Mouse (Mus musculus) right cerebral cortex, adult 2 months (tissue): ENCODE data around the gene Per2.

ENCODE experiments used
- DNase-seq, 2 experiments: peaks; one replicate each; pipeline ENCODE4 v3.0.0; 2021 to 2022; ENCODE audit warnings: low spot score in 2 of 2

Gene Per2

DNA sequence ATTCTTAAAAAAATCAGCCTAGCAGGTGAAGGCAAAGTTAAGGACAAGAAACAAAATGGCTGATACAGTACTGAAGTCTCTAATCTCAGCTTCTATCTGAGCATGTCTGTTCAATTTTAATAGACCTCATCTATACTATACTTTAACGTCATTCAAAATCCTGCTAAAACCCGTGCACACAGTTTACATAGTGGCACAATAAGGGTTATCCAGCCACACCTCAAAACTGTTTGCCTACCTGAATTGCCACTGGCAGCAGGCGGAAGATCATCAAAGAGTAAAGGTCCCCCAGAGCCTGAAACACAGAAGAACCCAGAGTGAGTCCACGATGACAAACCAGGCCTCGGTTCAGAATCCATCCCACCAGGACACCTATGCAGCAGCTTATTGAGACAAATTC is 68.8 kb downstream of the Per2 start:
- DNase-seq = no peak

DNA sequence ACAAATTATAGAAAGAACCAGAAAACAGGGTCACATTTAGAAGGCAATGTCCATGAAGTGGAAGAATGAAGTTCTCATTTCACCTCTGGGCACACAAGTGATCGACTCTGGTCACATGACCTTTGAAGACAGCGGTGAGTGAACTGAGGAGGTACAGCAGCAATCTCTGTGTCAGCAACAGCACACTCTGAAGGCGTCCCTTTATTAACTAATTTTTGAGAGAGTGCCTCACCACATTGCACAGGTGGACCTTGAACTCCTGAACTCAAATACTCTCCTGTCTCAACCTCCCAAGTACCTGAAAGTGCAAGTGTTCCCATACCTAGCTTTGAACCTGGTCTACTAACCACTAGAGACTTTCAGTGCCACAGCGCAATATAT is 78.0 kb downstream of the Per2 start:
- no peak for DNase-seq

DNA sequence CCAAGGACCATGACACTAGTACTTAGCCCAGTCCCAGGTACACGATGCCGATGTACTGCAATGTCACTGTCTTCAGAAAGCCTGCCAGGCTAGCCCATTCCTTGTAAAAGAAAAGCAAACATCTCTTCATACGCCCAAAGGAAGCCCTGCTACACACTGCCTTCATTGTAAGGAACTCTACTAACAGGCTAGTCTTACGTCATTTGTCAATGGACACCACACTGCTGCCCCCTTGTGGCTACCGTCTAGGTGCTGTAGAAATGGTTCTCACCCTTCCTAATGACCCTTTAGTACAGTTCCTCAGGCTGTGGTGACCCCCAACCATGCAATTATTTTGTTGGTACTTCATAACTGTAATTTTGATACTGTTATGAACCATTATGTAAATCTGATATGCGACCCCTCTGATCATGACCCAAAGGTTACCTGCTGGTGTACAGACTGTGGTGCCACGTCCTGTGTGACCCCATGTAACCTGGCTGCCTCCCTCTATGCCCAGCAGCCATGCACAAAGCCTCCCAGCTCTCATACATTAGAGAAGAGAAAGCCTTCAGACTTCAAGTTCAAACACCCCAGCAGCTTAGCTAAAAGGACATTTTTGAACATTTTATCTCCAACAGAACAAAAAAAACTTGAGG is 78.6 kb downstream of the Per2 start:
- DNase-seq = peak; percentile 83 to 87

DNA sequence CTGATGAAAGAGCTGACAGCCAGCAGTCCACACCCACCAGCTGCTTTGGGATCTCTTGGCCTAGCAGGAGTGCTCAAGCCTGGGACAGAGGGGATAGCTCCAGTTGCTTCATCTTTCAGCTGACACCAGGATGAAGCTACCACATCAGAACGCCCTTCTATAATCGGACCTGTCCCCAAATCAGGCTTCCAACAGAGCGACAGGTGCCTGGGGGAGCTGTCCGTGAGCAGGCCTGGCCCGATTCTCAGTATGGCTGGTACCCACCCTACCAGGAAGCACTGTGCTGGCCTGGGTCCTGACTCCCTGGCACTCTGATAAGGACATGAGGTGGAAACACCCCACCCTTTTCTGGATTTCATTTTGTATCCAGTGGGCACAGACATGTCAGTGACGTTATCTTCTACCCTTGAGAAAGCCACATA is 85.7 kb downstream of the Per2 start:
- DNase-seq = no peak

DNA sequence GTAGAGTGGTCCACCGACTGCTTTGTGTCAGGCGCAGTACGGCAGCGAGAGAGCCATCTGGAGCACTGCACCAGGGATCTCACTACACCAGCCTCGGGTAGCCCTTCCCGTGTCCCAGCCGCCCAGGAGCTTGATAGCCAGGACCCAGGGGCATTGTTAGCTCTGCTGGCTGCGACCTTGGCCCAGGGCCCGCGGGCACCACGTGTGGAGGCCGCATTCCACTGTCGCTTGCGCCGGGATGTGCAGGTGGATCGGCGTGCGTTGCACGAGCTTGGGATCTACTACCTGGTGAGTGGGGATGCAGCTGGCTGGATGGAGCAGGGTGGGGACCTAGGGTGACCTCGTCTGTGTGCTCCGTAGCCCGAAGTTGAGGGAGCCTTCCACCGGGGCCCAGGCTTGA is 89.1 kb downstream of the Per2 start:
- DNase-seq = no peak

DNA sequence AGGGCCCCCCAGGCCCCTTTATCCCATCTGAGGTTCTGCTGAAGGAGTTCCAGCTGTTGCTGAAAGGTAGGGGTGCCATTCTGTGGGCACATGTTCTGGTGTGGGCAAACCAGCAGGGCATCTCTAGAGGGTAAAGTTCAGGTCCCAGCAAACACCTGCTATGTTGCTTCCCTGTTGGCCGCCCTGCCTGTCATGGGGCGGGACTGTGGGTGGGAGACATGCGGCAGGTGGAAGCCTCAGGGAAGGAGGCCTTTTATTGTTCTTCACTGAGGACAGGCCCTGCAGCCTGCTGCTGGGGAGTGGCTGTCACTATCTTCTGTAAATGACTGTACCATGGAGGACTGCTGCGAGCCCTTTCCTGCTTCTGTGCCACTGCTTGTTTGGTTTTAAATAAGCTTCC is 89.7 kb downstream of the Per2 start:
- no peak for DNase-seq

DNA sequence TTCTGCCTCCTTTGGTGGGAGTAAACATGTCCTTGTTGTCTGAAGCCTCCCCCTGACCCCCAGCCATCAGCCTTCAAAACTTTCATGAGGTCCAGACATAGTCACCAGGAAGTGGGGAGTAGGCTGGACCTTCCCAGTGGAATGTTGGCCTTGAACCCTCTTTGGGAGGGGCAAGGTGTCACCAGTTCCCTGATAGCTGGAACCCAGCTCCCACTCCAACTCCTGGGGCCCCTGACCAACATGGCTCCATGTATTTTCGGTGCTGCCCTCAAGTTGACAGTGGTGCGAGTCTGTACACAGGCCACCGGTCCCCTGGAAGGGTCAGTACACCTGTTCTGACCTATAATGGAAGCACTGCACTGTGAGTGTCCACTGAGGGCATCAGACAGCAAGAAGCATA is 91.8 kb downstream of the Per2 start:
- DNase-seq = no peak

DNA sequence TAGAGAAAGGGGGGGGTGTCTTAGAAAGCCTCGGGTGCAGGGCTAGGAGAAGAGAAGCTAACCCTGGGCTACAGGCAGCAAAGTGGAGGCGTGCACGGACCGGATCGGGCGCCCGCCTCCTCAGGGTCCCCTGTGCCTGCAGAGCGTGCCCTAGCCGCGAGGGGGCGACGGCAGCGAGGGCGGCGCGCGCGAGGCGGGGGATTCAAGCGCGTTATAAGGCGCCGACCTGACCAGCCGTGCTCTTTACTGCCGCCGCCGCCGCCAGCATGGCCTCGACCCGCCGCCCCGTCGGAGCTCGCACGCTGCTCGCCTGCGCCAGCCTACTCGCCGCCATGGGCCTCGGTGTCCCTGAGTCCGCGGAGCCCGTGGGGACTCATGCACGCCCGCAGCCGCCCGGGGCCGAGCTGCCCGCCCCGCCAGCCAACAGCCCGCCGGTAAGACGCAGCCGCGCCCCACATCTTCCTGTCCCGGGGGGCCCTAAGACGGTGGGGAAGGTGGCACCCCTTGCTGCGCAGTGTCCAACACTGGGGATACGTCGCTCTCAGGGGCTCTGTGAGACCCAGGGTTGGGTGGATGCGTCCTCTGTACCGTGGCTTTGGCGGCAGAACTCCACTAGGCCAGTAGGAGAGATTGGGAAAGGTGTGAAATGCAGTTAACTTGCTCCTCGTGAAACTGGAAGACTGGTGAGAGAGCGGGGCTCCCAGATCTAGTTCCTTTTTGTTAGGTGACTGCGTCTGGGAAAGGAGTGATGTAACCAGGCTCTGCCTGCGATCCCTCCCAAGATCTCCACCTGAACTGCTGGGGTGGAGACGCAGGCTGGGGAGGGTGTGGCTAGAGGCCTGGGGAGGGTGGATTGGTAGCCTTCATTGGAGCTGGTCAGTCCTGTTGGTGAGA is 92.7 kb downstream of the Per2 start, which contains the start of gene Erfe:
Erfe (plus strand) TSS at position 216 of the 894 bp plus-strand sequence.
- peak; percentile 32 to 39 for DNase-seq
